In the genomic region with DNA sequence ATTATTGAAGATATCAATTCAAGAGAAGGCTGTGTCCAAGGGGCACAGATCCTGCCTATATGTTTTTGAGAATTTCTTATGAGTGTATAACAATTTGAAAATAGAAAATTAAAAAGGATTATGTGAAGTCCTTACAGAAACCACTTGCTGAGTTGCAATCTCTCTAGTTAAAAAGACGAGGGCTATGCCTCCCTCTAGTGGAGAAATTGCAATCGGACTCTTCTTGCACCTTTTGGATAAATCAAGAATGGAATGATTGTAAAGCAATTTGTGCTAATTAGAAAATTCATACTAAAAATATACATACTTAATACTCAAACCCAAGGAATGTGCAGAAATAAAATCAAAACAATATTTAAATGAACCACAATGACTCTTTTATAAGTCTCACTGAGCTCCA, we compare ENCODE assay signal across 12 mouse cellular contexts. TPM values are rescaled to one million over a fixed set of nuclear protein-coding genes. Genes with fewer than 3 reads are reported as not detected.
DNase-seq lines count a peak whose midpoint lies in the region; ATAC-seq and TF ChIP-seq lines count a peak whose summit lies in the region.
"Had no signal": no experiment of that assay in that cellular context is flagged by ENCODE, and none has a peak within 500 bp of the region (broad histone marks: within the 10 kb centered on the region; RNA-seq: fewer than 3 reads in every experiment).

No protein-coding gene starts in this region.

- no peak overlapping the region for H3K4me3 ChIP-seq in kidney, adult 2 months (ENCODE audit: insufficient read depth, low read depth, low read length)
- H3K4me3 ChIP-seq in kidney, embryonic 14.5 days (ENCODE audit: low read length): no peak overlapping the region
- H3K4me3 ChIP-seq in midbrain, embryonic 15.5 days: no peak overlapping the region
- no peak overlapping the region for H3K4me3 ChIP-seq in midbrain, embryonic 16.5 days (ENCODE audit: low read depth, low read length)
- H3K4me3 ChIP-seq: limb, embryonic 15.5 days; neural tube, embryonic 13.5 days had no signal

- H3K4me2 ChIP-seq in kidney, embryonic 14.5 days (replicated peaks; ENCODE audit: low read depth, low read length): no peak overlapping the region
- no peak overlapping the region for H3K4me2 ChIP-seq in midbrain, embryonic 15.5 days
- H3K4me2 ChIP-seq in midbrain, embryonic 16.5 days (ENCODE audit: low read length): no peak overlapping the region
- H3K4me2 ChIP-seq: limb, embryonic 15.5 days; neural tube, embryonic 13.5 days had no signal

- no peak for TF ChIP-seq CTCF in kidney, adult 2 months (conservative IDR thresholded peaks at IDR 0.05; ENCODE audit: insufficient read depth, insufficient read length, low read depth, low read length)
- TF ChIP-seq CTCF in brain, embryonic 14.5 days (IDR thresholded peaks at IDR 0.05; ENCODE audit: borderline replicate concordance, extremely low read depth, insufficient read depth, insufficient read length): peak; percentile 28; the same call in 1 of the 2 replicates

- no peaks in the 10 kb centered on the region for H3K4me1 ChIP-seq in kidney, adult 2 months (ENCODE audit: control insufficient read depth, insufficient read depth, low read length)
- no peaks in the 10 kb centered on the region for H3K4me1 ChIP-seq in kidney, embryonic 14.5 days (ENCODE audit: control insufficient read depth, insufficient read depth, low read length)
- no peaks in the 10 kb centered on the region for H3K4me1 ChIP-seq in midbrain, embryonic 15.5 days
- H3K4me1 ChIP-seq in midbrain, embryonic 16.5 days (ENCODE audit: control insufficient read depth, insufficient read depth, low read length): no peaks in the 10 kb centered on the region
- H3K4me1 ChIP-seq: limb, embryonic 15.5 days; neural tube, embryonic 13.5 days had no signal

- DNase-seq in kidney, adult 2 months: peak; percentile 31
- DNase-seq in brain, embryonic 14.5 days (ENCODE audit: low read depth): peak; percentile 57
- peak; percentile 23 for DNase-seq in retina, postnatal 1 day
- DNase-seq in thymus, adult 18-20 months: no peak
- DNase-seq: adrenal gland, postnatal 25 days; heart, postnatal 36 days had no signal

- H3K27me3 ChIP-seq in kidney, adult 2 months (replicated peaks; ENCODE audit: control insufficient read depth, insufficient read depth, low read length): no peaks in the 10 kb centered on the region
- no peaks in the 10 kb centered on the region for H3K27me3 ChIP-seq in kidney, embryonic 14.5 days (ENCODE audit: control insufficient read depth, insufficient read depth, low read length)
- H3K27me3 ChIP-seq in midbrain, embryonic 15.5 days (replicated peaks): no peaks in the 10 kb centered on the region
- H3K27me3 ChIP-seq in midbrain, embryonic 16.5 days (ENCODE audit: control insufficient read depth, insufficient read depth, low read depth, low read length): no peaks in the 10 kb centered on the region
- H3K27me3 ChIP-seq: limb, embryonic 15.5 days; neural tube, embryonic 13.5 days had no signal

- H3K9me3 ChIP-seq in kidney, embryonic 14.5 days (ENCODE audit: control insufficient read depth, low read length): no peaks in the 10 kb centered on the region
- no peaks in the 10 kb centered on the region for H3K9me3 ChIP-seq in midbrain, embryonic 15.5 days
- no peaks in the 10 kb centered on the region for H3K9me3 ChIP-seq in midbrain, embryonic 16.5 days (replicated peaks; ENCODE audit: control insufficient read depth, low read length, poor library complexity, severe bottlenecking)
- H3K9me3 ChIP-seq: limb, embryonic 15.5 days; neural tube, embryonic 13.5 days had no signal

- no peak overlapping the region for H3K9ac ChIP-seq in kidney, embryonic 14.5 days (ENCODE audit: low read depth, low read length)
- H3K9ac ChIP-seq in midbrain, embryonic 15.5 days: no peak overlapping the region
- no peak overlapping the region for H3K9ac ChIP-seq in midbrain, embryonic 16.5 days (ENCODE audit: low read depth, low read length)
- H3K9ac ChIP-seq: limb, embryonic 15.5 days; neural tube, embryonic 13.5 days had no signal

- H3K36me3 ChIP-seq in kidney, adult 2 months (ENCODE audit: control insufficient read depth, insufficient read depth, low read length): no peaks in the 10 kb centered on the region
- no peaks in the 10 kb centered on the region for H3K36me3 ChIP-seq in kidney, embryonic 14.5 days (ENCODE audit: control insufficient read depth, insufficient read depth, low read length)
- no peaks in the 10 kb centered on the region for H3K36me3 ChIP-seq in midbrain, embryonic 15.5 days (replicated peaks)
- H3K36me3 ChIP-seq in midbrain, embryonic 16.5 days (ENCODE audit: control insufficient read depth, insufficient read depth, low read length): no peaks in the 10 kb centered on the region
- H3K36me3 ChIP-seq: limb, embryonic 15.5 days; neural tube, embryonic 13.5 days had no signal

- TF ChIP-seq POLR2A in kidney, adult 2 months (IDR thresholded peaks at IDR 0.05; ENCODE audit: low read depth, low read length): no peak
- no peak for TF ChIP-seq POLR2A in brain, embryonic 14.5 days (IDR thresholded peaks at IDR 0.05; ENCODE audit: borderline replicate concordance, extremely low read depth, insufficient read depth, insufficient read length, poor library complexity, severe bottlenecking)

- 7% methylated on average over 2 of the region's 2 CpGs for WGBS in kidney, adult 2 months
- 20% methylated on average over 2 of the region's 2 CpGs for WGBS in kidney, embryonic 14.5 days
- WGBS in midbrain, embryonic 15.5 days: 11% methylated on average over 2 of the region's 2 CpGs
- WGBS in midbrain, embryonic 16.5 days: 17% methylated on average over 2 of the region's 2 CpGs

- H3K27ac ChIP-seq in kidney, adult 2 months (ENCODE audit: insufficient read depth, low read depth, low read length): no peak overlapping the region
- no peak overlapping the region for H3K27ac ChIP-seq in kidney, embryonic 14.5 days (ENCODE audit: low read depth, low read length)
- no peak overlapping the region for H3K27ac ChIP-seq in midbrain, embryonic 15.5 days
- no peak overlapping the region for H3K27ac ChIP-seq in midbrain, embryonic 16.5 days (ENCODE audit: low read length)
- H3K27ac ChIP-seq: limb, embryonic 15.5 days; neural tube, embryonic 13.5 days had no signal

- ATAC-seq in kidney, embryonic 14.5 days (ENCODE audit: low FRiP score, low TSS enrichment): no peak
- 0 out of 2 replicates have a peak, but pooled peaks have one; percentile 50 for ATAC-seq in midbrain, embryonic 15.5 days (replicated peaks)
- no peak for ATAC-seq in midbrain, embryonic 16.5 days

RNA-seq across cellular contexts. Expression of a gene that starts 27.4 kb away (rescaled TPM):
- not detected in 2 replicates for polyA plus RNA-seq in kidney, adult 2 months (2012; rRNA removed)
- not detected in 2 replicates for polyA plus RNA-seq in kidney, embryonic 14.5 days (2014; fragmentation: Nextera tagmentation; extraction: Ambion mirVana)
- polyA plus RNA-seq in midbrain, embryonic 15.5 days (2015; fragmentation: Nextera tagmentation; extraction: Ambion mirVana): not detected in 2 replicates
- not detected in 2 replicates for polyA plus RNA-seq in midbrain, embryonic 16.5 days (2015; fragmentation: Nextera tagmentation; extraction: Ambion mirVana)
- not detected in 2 replicates for polyA plus RNA-seq in brain, embryonic 14.5 days (2012; rRNA removed)
- polyA plus RNA-seq: limb, embryonic 15.5 days; neural tube, embryonic 13.5 days; thymus, postnatal 0 days had no signal

Comparison
In these comparisons a context has a peak if more than half of its experiments do, and no peak if none do; other contexts are left out.
1. DNase-seq: peak in kidney, adult 2 months (single experiment), brain, embryonic 14.5 days (single experiment) and retina, postnatal 1 day (single experiment); none in thymus, adult 18-20 months (0 of 2).